Mouse (Mus musculus) brown adipose tissue, adult 24 weeks (tissue): ENCODE data around the gene Tef. TPM values are rescaled to one million over a fixed set of nuclear protein-coding genes. Genes with fewer than 3 reads are reported as not detected.
A peak's percentile ranks its signal among the peaks of the same experiment; 100 is the strongest.

Experiments used
- H3K27ac ChIP-seq: fragments of 200-500 bp; replicated peaks from 2 replicates; pipeline ENCODE4 v1.5.1; 2012; ENCODE audit warnings: low read depth, mild to moderate bottlenecking, low read length
- H3K4me1 ChIP-seq: fragments of 200-500 bp; 2 replicates; pipeline ENCODE4 v1.6.1; 2012; ENCODE audit warnings: low read length, mixed read lengths; ENCODE audit not compliant: control insufficient read depth, insufficient read depth, insufficient read length
- H3K4me3 ChIP-seq: fragments of 200-500 bp; 2 replicates; pipeline ENCODE4 v1.5.1; 2012; ENCODE audit warnings: low read depth, mild to moderate bottlenecking, low read length, moderate library complexity; ENCODE audit not compliant: insufficient read depth
- polyA plus RNA-seq: library from polyadenylated mRNA; stranded (reverse); fragments of >200 nt; gene quantifications from 2 replicates; pipeline ENCODE4 v1.2.4, GENCODE M21; 2012; ENCODE audit not compliant: missing spikeins, insufficient read depth, insufficient read length

The Tef gene
- 33.0 and 53.3 TPM in 2 replicates for polyA plus RNA-seq

- peak within 1 kb of the TSS; percentile 65 for H3K4me3 ChIP-seq
- peak within 1 kb of the TSS; percentile 41 for H3K27ac ChIP-seq
- peaks cover 23% of the 10 kb centered on the region for H3K4me1 ChIP-seq
Observed at GRCm38 (mm10) chr15:81802001-81802890, at the start of gene Tef. Tef (plus strand) TSS chr15:81802421.

- peaks cover 7% of the 10 kb centered on the region for H3K4me1 ChIP-seq
- no peak overlapping the region for H3K27ac ChIP-seq
- no peak overlapping the region for H3K4me3 ChIP-seq
Observed at GRCm38 (mm10) chr15:81753669-81754068, 48.6 kb upstream of the Tef start.

- no peak overlapping the region for H3K27ac ChIP-seq
Observed at GRCm38 (mm10) chr15:81758701-81759100, 43.5 kb upstream of the Tef start.

GRCm38 (mm10) chr15:81759542-81759941, 42.7 kb upstream of the Tef start:
- Histone ChIP-seq H3K4me3 (no peak overlapping the region), H3K4me1 (peaks cover 4% of the 10 kb centered on the region; the same call in 1 of the 2 replicates), H3K27ac (no peak overlapping the region)

More at GRCm38 (mm10) chr15:81758701-81759100, 43.5 kb upstream of the Tef start:
- H3K4me1 ChIP-seq: peaks cover 4% of the 10 kb centered on the region; the same call in 1 of the 2 replicates
- no peak overlapping the region for H3K4me3 ChIP-seq

GRCm38 (mm10) chr15:81760361-81761079, 41.7 kb upstream of the Tef start:
- Histone ChIP-seq H3K4me1 (peaks cover 4% of the 10 kb centered on the region; the same call in 1 of the 2 replicates), H3K4me3 (no peak overlapping the region), H3K27ac (no peak overlapping the region)

- H3K4me1 ChIP-seq: peaks cover 4% of the 10 kb centered on the region; the same call in 1 of the 2 replicates
Observed at GRCm38 (mm10) chr15:81761381-81761780, 40.8 kb upstream of the Tef start.

GRCm38 (mm10) chr15:81761959-81762358, 40.3 kb upstream of the Tef start:
- H3K4me1 ChIP-seq: peaks cover 4% of the 10 kb centered on the region; the same call in 1 of the 2 replicates
- no peak overlapping the region for H3K4me3 ChIP-seq
- no peak overlapping the region for H3K27ac ChIP-seq

More at GRCm38 (mm10) chr15:81761381-81761780, 40.8 kb upstream of the Tef start:
- H3K4me3 ChIP-seq: no peak overlapping the region
- no peak overlapping the region for H3K27ac ChIP-seq

- Histone ChIP-seq H3K27ac (no peak overlapping the region), H3K4me3 (no peak overlapping the region), H3K4me1 (no peaks in the 10 kb centered on the region)
Observed at GRCm38 (mm10) chr15:81764573-81764972, 37.6 kb upstream of the Tef start.

GRCm38 (mm10) chr15:81765651-81766050, 36.6 kb upstream of the Tef start:
- Histone ChIP-seq H3K4me3 (no peak overlapping the region), H3K27ac (no peak overlapping the region), H3K4me1 (no peaks in the 10 kb centered on the region)

- H3K4me1 ChIP-seq: no peaks in the 10 kb centered on the region
- no peak overlapping the region for H3K27ac ChIP-seq
- H3K4me3 ChIP-seq: no peak overlapping the region
Observed at GRCm38 (mm10) chr15:81766439-81766838, 35.8 kb upstream of the Tef start.

- Histone ChIP-seq H3K4me1 (0 out of 2 replicates have a peak, but pooled peaks cover 3% of the 10 kb centered on the region), H3K27ac (no peak overlapping the region), H3K4me3 (no peak overlapping the region)
Observed at GRCm38 (mm10) chr15:81769037-81769436, 33.2 kb upstream of the Tef start.

GRCm38 (mm10) chr15:81772431-81773120, 29.6 kb upstream of the Tef start:
- Histone ChIP-seq H3K4me3 (no peak overlapping the region), H3K27ac (peak overlapping the region; percentile 79), H3K4me1 (0 out of 2 replicates have a peak, but pooled peaks cover 3% of the 10 kb centered on the region)

- H3K4me3 ChIP-seq: no peak overlapping the region
- H3K27ac ChIP-seq: peak overlapping the region; percentile 6
- H3K4me1 ChIP-seq: 0 out of 2 replicates have a peak, but pooled peaks cover 3% of the 10 kb centered on the region
Observed at GRCm38 (mm10) chr15:81774505-81775171, 27.6 kb upstream of the Tef start.

GRCm38 (mm10) chr15:81776631-81777422, 25.4 kb upstream of the Tef start:
- H3K4me1 ChIP-seq: peaks cover 9% of the 10 kb centered on the region; the same call in 1 of the 2 replicates
- no peak overlapping the region for H3K27ac ChIP-seq
- H3K4me3 ChIP-seq: no peak overlapping the region
